9 mouse cellular contexts compared by ENCODE assay signal in the genomic region with DNA sequence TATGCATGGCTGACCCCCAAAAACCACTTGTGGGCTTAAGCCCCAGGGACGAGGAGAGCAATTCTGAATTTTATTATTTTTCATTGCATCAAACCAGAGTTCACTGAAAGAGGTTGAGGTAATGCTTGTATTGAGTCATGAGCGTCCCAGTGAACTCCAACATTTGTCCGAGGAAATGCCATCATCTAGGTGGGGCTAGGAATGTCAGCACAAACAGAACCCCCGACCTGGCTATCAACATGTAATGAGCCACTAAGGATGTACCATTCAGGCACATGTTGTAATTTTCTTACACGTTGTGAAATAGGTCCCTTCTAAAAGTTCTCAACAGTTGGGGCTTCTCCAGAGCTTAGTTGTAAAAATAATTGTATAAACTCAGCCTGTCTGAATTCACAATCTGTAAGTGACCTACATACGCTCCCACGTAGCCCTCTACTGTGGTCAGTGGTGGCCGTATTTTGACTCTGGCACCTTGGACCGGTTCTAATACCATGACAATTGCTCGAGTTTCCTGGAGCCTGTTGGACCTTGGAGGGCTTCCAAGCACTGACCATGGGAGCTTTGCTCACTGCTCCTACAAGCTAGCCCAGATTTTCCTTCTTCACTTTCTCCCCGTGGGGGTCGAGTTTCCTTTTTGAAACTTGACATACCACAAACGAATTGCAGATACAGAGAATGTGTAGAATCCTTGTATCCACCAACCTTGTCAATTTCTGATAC. TPM values are rescaled to one million over a fixed set of nuclear protein-coding genes. Genes with fewer than 3 reads are reported as not detected.
DNase-seq lines count a peak whose midpoint lies in the region; ATAC-seq and TF ChIP-seq lines count a peak whose summit lies in the region.
"Had no signal": no experiment of that assay in that cellular context is flagged by ENCODE, and none has a peak within 500 bp of the region (broad histone marks: within the 10 kb centered on the region; RNA-seq: fewer than 3 reads in every experiment).

No protein-coding gene starts in this region.

- no peaks in the 10 kb centered on the region for H3K36me3 ChIP-seq in liver, adult 2 months (ENCODE audit: control insufficient read depth, insufficient read depth, low read length)
- no peaks in the 10 kb centered on the region for H3K36me3 ChIP-seq in stomach, embryonic 15.5 days
- H3K36me3 ChIP-seq in hindbrain, embryonic 14.5 days (replicated peaks; ENCODE audit: control insufficient read depth, insufficient read depth), result no peaks in the 10 kb centered on the region

- no peak for TF ChIP-seq POLR2A in liver, adult 2 months (IDR thresholded peaks at IDR 0.05; ENCODE audit: extremely low read depth, insufficient read depth, low read length)
- TF ChIP-seq POLR2A in lung, adult 2 months (IDR thresholded peaks at IDR 0.05; ENCODE audit: borderline replicate concordance, extremely low read depth, low read depth, low read length), result no peak

- H3K79me2 ChIP-seq in liver, adult 2 months (ENCODE audit: control insufficient read depth, insufficient read depth, low read length), result no peaks in the 10 kb centered on the region

- no peak for ATAC-seq in stomach, embryonic 15.5 days (ENCODE audit: insufficient read depth, low FRiP score, low read depth)
- ATAC-seq in CD4-positive, CD25-positive, alpha-beta regulatory T cell, adult 4 months, result no peak
- ATAC-seq in hindbrain, embryonic 14.5 days (ENCODE audit: low FRiP score), result no peak

- no peaks in the 10 kb centered on the region for H3K27me3 ChIP-seq in liver, adult 2 months (ENCODE audit: control insufficient read depth, insufficient read depth, low read length)
- H3K27me3 ChIP-seq in stomach, embryonic 15.5 days (replicated peaks), result no peaks in the 10 kb centered on the region
- H3K27me3 ChIP-seq in hindbrain, embryonic 14.5 days (ENCODE audit: control insufficient read depth, insufficient read depth, low read length), result no peaks in the 10 kb centered on the region

- no peak overlapping the region for H3K9ac ChIP-seq in liver, adult 2 months (ENCODE audit: low read depth, low read length)
- no peak overlapping the region for H3K9ac ChIP-seq in stomach, embryonic 15.5 days
- H3K9ac ChIP-seq in hindbrain, embryonic 14.5 days, result no peak overlapping the region

- peak overlapping the region; percentile 41; the same call in 1 of the 2 replicates for H3K4me2 ChIP-seq in stomach, embryonic 15.5 days
- H3K4me2 ChIP-seq in hindbrain, embryonic 14.5 days (replicated peaks), result no peak overlapping the region

- 59% methylated on average over 13 of the region's 13 CpGs for WGBS in liver, adult 2 months
- 20% methylated on average over 13 of the region's 13 CpGs for WGBS in lung, adult 2 months
- 51% methylated on average over 13 of the region's 13 CpGs for WGBS in stomach, embryonic 15.5 days
- 69% methylated on average over 13 of the region's 13 CpGs for WGBS in hindbrain, embryonic 14.5 days

- DNase-seq in liver, adult 2 months (ENCODE audit: extremely low read depth, low read depth, low spot score), result peak; percentile 69
- no peak for DNase-seq in liver
- peak; percentile 58 to 67 for DNase-seq in cerebellum, postnatal 10 days
- DNase-seq in heart, postnatal 25 days (ENCODE audit: low spot score), result peak; percentile 49
- peak; percentile 51 for DNase-seq in lung, adult 2 months
- no peak for DNase-seq in hindbrain, embryonic 14.5 days (ENCODE audit: low spot score)

- H3K4me3 ChIP-seq in liver, adult 2 months (ENCODE audit: insufficient read depth, low read depth, low read length), result no peak overlapping the region
- peak overlapping the region; percentile 36 for H3K4me3 ChIP-seq in lung, adult 2 months (replicated peaks; ENCODE audit: extremely low read depth, low read depth, low read length)
- no peak overlapping the region for H3K4me3 ChIP-seq in stomach, embryonic 15.5 days (replicated peaks)
- no peak overlapping the region for H3K4me3 ChIP-seq in hindbrain, embryonic 14.5 days (replicated peaks; ENCODE audit: low read length)

- TF ChIP-seq CTCF in liver, adult 2 months (IDR thresholded peaks at IDR 0.05; ENCODE audit: low read depth, low read length), result no peak
- TF ChIP-seq CTCF in lung, adult 2 months (IDR thresholded peaks at IDR 0.05; ENCODE audit: insufficient read depth, low read length), result no peak

- H3K4me1 ChIP-seq in liver, adult 2 months (ENCODE audit: control insufficient read depth, insufficient read depth, low read length), result no peaks in the 10 kb centered on the region
- peaks cover 3% of the 10 kb centered on the region; the same call in 1 of the 2 replicates for H3K4me1 ChIP-seq in lung, adult 2 months (ENCODE audit: control insufficient read depth, insufficient read depth, low read length)
- no peaks in the 10 kb centered on the region for H3K4me1 ChIP-seq in stomach, embryonic 15.5 days
- 0 out of 2 replicates have a peak, but pooled peaks cover 3% of the 10 kb centered on the region for H3K4me1 ChIP-seq in hindbrain, embryonic 14.5 days (replicated peaks; ENCODE audit: control insufficient read depth, insufficient read depth, low read length)

- intact Hi-C loops in heart, postnatal 25 days (cut with DNase I), result no loop called here

- no peaks in the 10 kb centered on the region for H3K9me3 ChIP-seq in stomach, embryonic 15.5 days
- no peaks in the 10 kb centered on the region for H3K9me3 ChIP-seq in hindbrain, embryonic 14.5 days (ENCODE audit: control insufficient read depth, low read length)

- H3K27ac ChIP-seq in liver, adult 2 months (replicated peaks; ENCODE audit: insufficient read depth, low read depth, low read length), result no peak overlapping the region
- peak overlapping the region; percentile 48; the same call in 1 of the 2 replicates for H3K27ac ChIP-seq in stomach, embryonic 15.5 days
- H3K27ac ChIP-seq in hindbrain, embryonic 14.5 days, result no peak overlapping the region

RNA-seq across cellular contexts. Expression of a gene that starts 38.0 kb away (rescaled TPM):
- 1.8 and 2.1 TPM in 2 replicates for total RNA-seq in liver, adult 2 months (2014; rRNA removed)
- 0.92 and 1.1 TPM in 2 replicates for polyA plus RNA-seq in liver, adult 2 months (2012; rRNA removed)
- total RNA-seq in heart, postnatal 25 days (2021), result 10 to 100 TPM; 18.6 to 20.8 TPM
- polyA plus RNA-seq in lung, adult 2 months (2012; rRNA removed), result 70.9 and 107 TPM in 2 replicates
- 99.0 and 105 TPM in 2 replicates for polyA plus RNA-seq in stomach, embryonic 15.5 days (2015; fragmentation: Nextera tagmentation; extraction: Ambion mirVana)
- 1 to 10 TPM; 1.7 to 2.8 TPM for polyA plus RNA-seq in CD4-positive, CD25-positive, alpha-beta regulatory T cell, adult 4 months (2017; shearing (Covaris generic))
- 328 and 356 TPM in 2 replicates for polyA plus RNA-seq in hindbrain, embryonic 14.5 days (2014; fragmentation: Nextera tagmentation; extraction: Ambion mirVana)
- total RNA-seq: MEL had no signal

RNA-seq across cellular contexts. Expression of a gene that starts 47.0 kb away (rescaled TPM):
- total RNA-seq in liver, adult 2 months (2014; rRNA removed), result 31.0 and 31.8 TPM in 2 replicates
- polyA plus RNA-seq in liver, adult 2 months (2012; rRNA removed), result 17.3 and 19.8 TPM in 2 replicates
- 10 to 100 TPM; 16.0 to 18.0 TPM for total RNA-seq in heart, postnatal 25 days (2021)
- 42.4 and 58.7 TPM in 2 replicates for polyA plus RNA-seq in lung, adult 2 months (2012; rRNA removed)
- 32.8 and 36.8 TPM in 2 replicates for polyA plus RNA-seq in stomach, embryonic 15.5 days (2015; fragmentation: Nextera tagmentation; extraction: Ambion mirVana)
- polyA plus RNA-seq in CD4-positive, CD25-positive, alpha-beta regulatory T cell, adult 4 months (2017; shearing (Covaris generic)), result 10 to 100 TPM; 26.5 to 28.1 TPM
- 106 and 117 TPM in 2 replicates for polyA plus RNA-seq in hindbrain, embryonic 14.5 days (2014; fragmentation: Nextera tagmentation; extraction: Ambion mirVana)

RNA-seq across cellular contexts. Expression of a gene that starts 47.1 kb away (rescaled TPM):
- total RNA-seq in liver, adult 2 months (2014; rRNA removed), result 22.7 and 23.0 TPM in 2 replicates
- 8.0 and 9.2 TPM in 2 replicates for polyA plus RNA-seq in liver, adult 2 months (2012; rRNA removed)
- total RNA-seq in heart, postnatal 25 days (2021), result 10 to 100 TPM; 69.9 to 70.4 TPM
- polyA plus RNA-seq in lung, adult 2 months (2012; rRNA removed), result 6.2 and 9.4 TPM in 2 replicates
- 50.4 and 51.3 TPM in 2 replicates for polyA plus RNA-seq in stomach, embryonic 15.5 days (2015; fragmentation: Nextera tagmentation; extraction: Ambion mirVana)
- polyA plus RNA-seq in CD4-positive, CD25-positive, alpha-beta regulatory T cell, adult 4 months (2017; shearing (Covaris generic)), result 10 to 100 TPM; 53.9 to 63.6 TPM
- 38.9 and 39.2 TPM in 2 replicates for polyA plus RNA-seq in hindbrain, embryonic 14.5 days (2014; fragmentation: Nextera tagmentation; extraction: Ambion mirVana)

Comparison
In these comparisons a context has a peak if more than half of its experiments do, and no peak if none do; other contexts are left out.
1. DNase-seq: peak in liver, adult 2 months (single experiment), cerebellum, postnatal 10 days (2 of 2), heart, postnatal 25 days (single experiment) and lung, adult 2 months (single experiment); none in liver (single experiment) and hindbrain, embryonic 14.5 days (single experiment).
2. RNA of a gene that starts 38.0 kb away (polyA plus RNA-seq): 328 to 356 TPM in hindbrain, embryonic 14.5 days, 70.9 to 107 TPM in lung, adult 2 months and 99.0 to 105 TPM in stomach, embryonic 15.5 days; 1.7 to 2.8 TPM in CD4-positive, CD25-positive, alpha-beta regulatory T cell, adult 4 months and 0.92 to 1.1 TPM in liver, adult 2 months; every median in the first group is over 10 times any median in the second.